Mouse (Mus musculus): ENCODE measurements at regions not wholly inside any gene's neighbourhood (a gene's known extent, or its start where the extent isn't known, plus 50 kb on each side); places are given as distances from the start of the nearest gene placed in this dataset.

DNA sequence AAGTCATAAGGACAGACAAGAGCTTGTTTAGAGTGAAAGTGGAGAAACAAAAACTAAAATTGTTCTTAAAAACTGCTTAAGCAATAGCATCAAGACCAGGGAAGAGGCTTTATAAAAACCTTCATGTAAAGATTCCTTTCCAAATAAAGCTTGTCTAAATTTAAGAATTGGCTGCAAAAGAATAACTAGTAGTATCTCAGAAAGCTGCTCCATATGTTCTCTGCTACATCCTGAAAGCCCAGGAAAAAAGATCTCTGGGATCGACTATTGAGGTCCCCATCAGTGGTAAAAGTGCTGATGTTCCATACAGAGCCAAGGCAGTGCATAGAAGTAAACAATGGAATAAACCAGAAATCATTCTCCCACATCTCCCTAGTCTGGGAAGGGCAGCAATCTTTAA lies 281.2 kb upstream of the Cypt12 start:
- no peak for DNase-seq (ENCODE audit: low spot score in 2 of 2)

DNA sequence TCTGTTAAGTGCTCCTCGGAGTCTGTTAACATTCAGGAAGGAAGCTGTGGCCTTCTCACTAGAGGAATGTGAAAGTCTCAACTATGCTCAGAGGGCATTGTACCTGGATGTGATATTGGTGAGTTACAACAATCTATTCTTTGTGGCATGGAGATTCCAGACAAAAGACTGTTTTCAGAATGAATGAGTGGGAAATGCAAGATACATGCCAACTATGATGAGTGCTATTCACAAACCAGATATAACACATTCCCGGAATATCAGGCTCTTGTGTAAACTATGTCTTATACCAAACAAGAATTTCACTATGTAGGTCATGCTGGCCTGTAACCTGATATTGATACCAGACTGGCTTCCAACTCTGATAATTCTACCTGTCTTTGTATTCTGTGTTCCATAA lies 279.4 kb upstream of the Cypt12 start:
- DNase-seq (ENCODE audit: low spot score in 2 of 2): no peak
